Mouse (Mus musculus) embryonic facial prominence, embryonic 11.5 days (tissue): ENCODE measurements around the gene Aldh18a1. TPM values are rescaled to one million over a fixed set of nuclear protein-coding genes. Genes with fewer than 3 reads are reported as not detected.

Experiments used
- ATAC-seq: fragments of 200-750 bp; cut with Nextera tagmentation; replicated peaks from 2 replicates; pipeline ENCODE4 v1.8.0; 2017; ENCODE audit warnings: low read depth; ENCODE audit not compliant: insufficient number of reproducible peaks, low FRiP score, low TSS enrichment
- DNase-seq: peaks from one replicate; pipeline ENCODE4 v3.0.0-alpha.2; 2015; ENCODE audit warnings: low spot score
- H3K27ac ChIP-seq: fragments of 300-500 bp; sonication (generic); replicated peaks from 2 replicates; pipeline ENCODE4 v1.5.1; 2014; ENCODE audit warnings: mild to moderate bottlenecking, low read depth, low read length, control low read depth
- H3K27me3 ChIP-seq: fragments of 300-500 bp; sonication (generic); 2 replicates; pipeline ENCODE4 v1.6.1; 2014; ENCODE audit warnings: mild to moderate bottlenecking, low read length, moderate library complexity, mixed read lengths; ENCODE audit not compliant: control insufficient read depth, insufficient read depth
- H3K36me3 ChIP-seq: fragments of 300-500 bp; sonication (generic); replicated peaks from 2 replicates; pipeline ENCODE4 v1.6.1; 2014; ENCODE audit warnings: low read depth, mild to moderate bottlenecking, low read length, moderate library complexity, mixed read lengths; ENCODE audit not compliant: control insufficient read depth, insufficient read depth
- H3K4me1 ChIP-seq: fragments of 300-500 bp; sonication (generic); 2 replicates; pipeline ENCODE4 v1.6.1; 2014; ENCODE audit warnings: low read length, mixed read lengths; ENCODE audit not compliant: control insufficient read depth, insufficient read depth
- H3K4me2 ChIP-seq: fragments of 300-500 bp; sonication (generic); 2 replicates; pipeline ENCODE4 v1.6.1; 2014; ENCODE audit warnings: low read depth, mild to moderate bottlenecking, control low read depth, low read length, moderate library complexity
- H3K4me3 ChIP-seq: fragments of 300-500 bp; sonication (generic); 2 replicates; pipeline ENCODE4 v1.5.1; 2014; ENCODE audit warnings: low read depth, low read length, control low read depth
- H3K9ac ChIP-seq: fragments of 300-500 bp; sonication (generic); replicated peaks from 2 replicates; pipeline ENCODE4 v1.6.1; 2014; ENCODE audit warnings: mild to moderate bottlenecking, control low read depth, low read length
- H3K9me3 ChIP-seq: fragments of 300-500 bp; sonication (generic); replicated peaks from 2 replicates; pipeline ENCODE4 v1.6.1; 2016; ENCODE audit warnings: mild to moderate bottlenecking, low read length, inconsistent platforms, mixed read lengths; ENCODE audit not compliant: control insufficient read depth
- WGBS: fragments of 180-500 bp; shearing (Covaris S2); extraction: QIAGEN DNeasy Blood & Tissue Kit; methylation state at CpG from one replicate; pipeline ENCODE4 v1.1.7; 2014; 5-methylcytosine and 5-hydroxymethylcytosine counted together
- polyA plus RNA-seq: library from polyadenylated mRNA; unstranded; fragments of >200 nt; fragmentation: Nextera tagmentation; extraction: Ambion mirVana; gene quantifications from 2 replicates; pipeline ENCODE4 v1.2.1, GENCODE M21; 2014

Gene Aldh18a1
- polyA plus RNA-seq, 1 experiment from 2014 or later: 59.7 TPM

DNA sequence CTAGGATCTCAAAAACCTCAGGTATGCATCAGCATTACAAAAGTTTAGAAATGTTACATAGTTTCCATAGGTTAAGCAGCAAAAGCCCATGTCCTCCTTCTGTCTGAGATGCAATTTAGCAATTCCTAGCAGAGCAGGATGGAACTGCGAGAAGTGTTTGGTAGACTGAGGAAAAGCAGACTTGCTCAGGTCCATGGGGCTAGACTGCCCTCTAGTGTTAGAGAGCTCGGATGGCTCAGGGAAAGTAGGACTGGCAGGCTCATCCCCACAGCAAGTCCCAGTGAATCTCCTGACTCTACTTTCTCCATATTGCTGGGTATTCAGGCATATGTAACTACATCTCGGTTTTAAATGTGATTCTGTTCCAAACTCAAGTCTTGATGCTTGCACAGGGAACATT is 43.4 kb downstream of the Aldh18a1 start:
- no peak overlapping the region for H3K4me2 ChIP-seq
- no peak overlapping the region for H3K27ac ChIP-seq
- no peak overlapping the region for H3K4me3 ChIP-seq
- H3K36me3 ChIP-seq: no peaks in the 10 kb centered on the region
- no peaks in the 10 kb centered on the region for H3K27me3 ChIP-seq
- DNase-seq (peak; percentile 78), ATAC-seq (no peak)
- WGBS: 6% methylated on average over 3 of the region's 3 CpGs
- no peak overlapping the region for H3K9ac ChIP-seq
- H3K9me3 ChIP-seq: no peaks in the 10 kb centered on the region
- H3K4me1 ChIP-seq: 0 out of 2 replicates have a peak, but pooled peaks cover 4% of the 10 kb centered on the region

DNA sequence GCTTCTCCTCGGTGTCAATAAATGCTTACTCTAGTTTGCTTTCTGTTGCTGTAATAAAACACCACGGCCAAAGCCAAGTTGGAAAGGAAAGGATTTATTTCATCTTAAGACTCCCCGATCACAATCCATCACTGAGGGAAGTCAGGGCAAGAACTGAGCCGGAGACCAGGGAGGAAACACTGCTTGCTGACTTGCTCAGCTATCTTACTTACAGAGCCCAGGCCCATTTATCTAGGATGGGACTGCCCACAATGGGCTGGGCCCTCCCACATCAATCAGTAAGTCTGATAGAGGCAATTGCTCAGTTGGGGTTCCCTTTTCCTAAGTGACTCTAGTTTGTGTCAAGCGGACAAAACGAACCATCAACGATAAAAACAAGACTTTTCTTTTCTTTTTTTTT is 45.5 kb downstream of the Aldh18a1 start:
- DNase-seq (no peak), ATAC-seq (no peak)
- Histone ChIP-seq H3K36me3 (no peaks in the 10 kb centered on the region), H3K27ac (no peak overlapping the region), H3K9ac (no peak overlapping the region), H3K27me3 (no peaks in the 10 kb centered on the region), H3K9me3 (no peaks in the 10 kb centered on the region), H3K4me2 (no peak overlapping the region), H3K4me1 (no peaks in the 10 kb centered on the region), H3K4me3 (no peak overlapping the region)
- WGBS: 91% methylated on average over 7 of the region's 7 CpGs

DNA sequence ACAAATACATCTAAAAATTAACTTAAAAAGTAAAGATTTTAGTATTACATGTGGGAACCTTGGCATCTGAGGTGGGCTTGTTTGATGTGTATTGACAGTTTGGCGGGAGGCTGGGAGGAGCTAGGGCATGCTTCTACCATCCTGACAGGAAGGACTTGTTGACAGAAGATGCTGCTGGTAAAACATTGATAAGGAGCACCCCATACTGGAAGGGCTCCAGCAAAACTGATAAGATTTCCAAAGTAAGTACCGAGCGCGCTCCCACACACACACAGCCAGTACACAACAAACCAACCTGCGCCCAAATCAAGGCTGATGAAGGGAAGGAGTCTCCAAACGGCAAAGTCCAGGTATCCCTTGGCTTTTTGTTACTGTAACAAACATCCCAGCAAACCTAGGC is 51.7 kb downstream of the Aldh18a1 start:
- no peak overlapping the region for H3K27ac ChIP-seq
- no peaks in the 10 kb centered on the region for H3K36me3 ChIP-seq
- DNase-seq (no peak), ATAC-seq (no peak)
- no peaks in the 10 kb centered on the region for H3K9me3 ChIP-seq
- no peak overlapping the region for H3K9ac ChIP-seq
- no peak overlapping the region for H3K4me2 ChIP-seq
- H3K4me3 ChIP-seq: no peak overlapping the region
- no peaks in the 10 kb centered on the region for H3K4me1 ChIP-seq
- 89% methylated on average over 6 of the region's 6 CpGs for WGBS
- no peaks in the 10 kb centered on the region for H3K27me3 ChIP-seq

DNA sequence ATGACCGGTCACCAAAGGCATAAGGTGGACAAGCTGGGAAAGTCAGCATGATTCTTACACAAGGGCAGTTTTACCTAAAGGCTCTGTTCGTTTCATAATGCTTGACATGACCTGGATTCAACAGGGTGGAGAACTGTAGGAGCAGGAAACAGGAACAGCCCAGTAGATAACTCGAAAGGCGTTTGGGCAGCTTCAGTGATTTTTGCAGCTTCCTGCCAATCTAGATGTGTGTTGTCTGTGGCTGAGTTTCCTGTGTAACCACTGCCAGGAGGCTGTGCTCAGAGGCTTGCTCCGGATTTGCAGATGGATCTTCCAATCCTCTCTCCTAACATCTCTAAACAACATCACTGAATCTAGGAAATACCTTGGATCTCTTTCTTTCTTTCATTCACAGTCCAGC is 55.7 kb downstream of the Aldh18a1 start:
- H3K27me3 ChIP-seq: no peaks in the 10 kb centered on the region
- no peaks in the 10 kb centered on the region for H3K36me3 ChIP-seq
- no peaks in the 10 kb centered on the region for H3K9me3 ChIP-seq
- no peak for DNase-seq
- no peak overlapping the region for H3K4me3 ChIP-seq
- 84% methylated on average over 5 of the region's 5 CpGs for WGBS
- H3K9ac ChIP-seq: no peak overlapping the region
- ATAC-seq: no peak
- H3K4me1 ChIP-seq: no peaks in the 10 kb centered on the region
- no peak overlapping the region for H3K4me2 ChIP-seq
- H3K27ac ChIP-seq: no peak overlapping the region

DNA sequence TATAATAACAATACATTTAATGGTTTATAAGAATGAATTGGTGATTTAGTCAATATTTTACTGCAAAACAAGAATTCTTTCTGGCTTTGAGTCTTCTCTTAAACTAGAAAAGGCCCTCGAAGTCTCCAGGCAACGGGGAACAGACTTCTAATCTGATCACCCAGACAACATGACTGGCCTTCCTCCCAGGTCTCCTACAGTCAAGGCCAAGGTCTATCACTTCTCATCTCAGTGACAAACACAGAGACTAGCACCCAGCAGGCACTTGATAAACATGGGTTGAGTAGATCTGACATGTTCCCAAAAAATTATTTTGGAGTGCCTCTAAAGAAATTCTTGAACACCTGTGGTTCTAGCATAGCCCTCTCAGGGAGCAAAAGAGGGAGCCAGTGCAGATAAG is 57.9 kb downstream of the Aldh18a1 start:
- 89% methylated on average over 2 of the region's 2 CpGs for WGBS
- H3K27ac ChIP-seq: no peak overlapping the region

DNA sequence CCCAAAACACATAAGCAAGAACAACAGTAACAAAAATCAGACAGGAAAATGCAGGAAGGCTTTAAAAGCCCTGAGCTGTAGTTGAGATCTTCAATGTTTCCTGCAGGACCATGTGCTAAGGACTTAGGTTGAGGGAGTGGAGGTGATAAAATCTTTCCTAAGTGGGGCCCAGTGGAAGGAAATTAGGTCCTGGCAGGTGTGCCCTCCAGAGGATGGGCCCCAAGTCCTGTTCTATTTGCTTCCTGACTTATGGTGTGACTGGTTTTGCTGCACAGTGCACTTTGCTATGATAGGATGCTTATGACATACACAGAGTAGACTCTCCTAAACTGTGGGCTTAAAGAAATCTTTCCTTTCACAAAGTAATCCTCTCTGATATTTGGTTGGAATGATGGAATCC is 60.0 kb downstream of the Aldh18a1 start:
- H3K27me3 ChIP-seq: no peaks in the 10 kb centered on the region
- no peaks in the 10 kb centered on the region for H3K36me3 ChIP-seq
- no peak for ATAC-seq
- H3K4me1 ChIP-seq: no peaks in the 10 kb centered on the region
- no peak overlapping the region for H3K4me2 ChIP-seq
- no peak for DNase-seq
- no peak overlapping the region for H3K27ac ChIP-seq
- H3K9ac ChIP-seq: no peak overlapping the region
- no peak overlapping the region for H3K4me3 ChIP-seq
- no peaks in the 10 kb centered on the region for H3K9me3 ChIP-seq

More for the DNA sequence above, 57.9 kb downstream of the Aldh18a1 start:
- no peaks in the 10 kb centered on the region for H3K9me3 ChIP-seq
- H3K27me3 ChIP-seq: no peaks in the 10 kb centered on the region
- no peak for DNase-seq
- H3K9ac ChIP-seq: no peak overlapping the region
- no peaks in the 10 kb centered on the region for H3K4me1 ChIP-seq
- H3K4me2 ChIP-seq: no peak overlapping the region
- no peak overlapping the region for H3K4me3 ChIP-seq
- ATAC-seq: no peak
- H3K36me3 ChIP-seq: no peaks in the 10 kb centered on the region

DNA sequence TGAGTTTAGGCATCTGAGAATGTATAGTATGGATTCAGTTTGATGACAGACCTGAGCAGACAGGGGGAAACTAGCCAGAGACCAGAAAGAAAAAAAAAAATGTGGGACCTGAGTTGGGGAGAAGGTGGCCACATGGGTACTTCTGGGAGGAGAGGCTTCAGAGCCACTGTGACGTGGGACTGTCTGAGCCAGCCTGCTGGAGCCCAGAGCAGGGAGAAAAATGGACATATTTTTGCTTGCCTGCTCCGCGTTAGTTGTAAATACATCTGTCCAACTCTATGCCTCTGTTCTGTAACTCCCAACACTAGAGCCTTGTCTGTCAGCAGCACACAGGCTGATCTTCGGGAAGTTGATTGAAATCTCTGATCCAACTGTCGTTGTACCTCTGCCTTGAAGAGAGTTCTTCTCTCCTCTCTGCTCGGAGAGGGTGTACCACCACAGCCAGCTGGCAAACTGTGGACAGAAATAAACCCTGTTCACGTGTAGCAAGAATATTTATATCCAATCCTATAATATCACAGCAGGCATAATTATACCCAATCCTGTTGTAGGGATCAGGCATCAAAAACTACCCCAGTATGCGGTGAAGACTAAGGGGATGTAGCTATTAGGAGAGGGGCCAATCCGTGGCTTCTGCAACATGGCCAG is 61.8 kb downstream of the Aldh18a1 start:
- H3K27ac ChIP-seq: no peak overlapping the region
- DNase-seq (no peak), ATAC-seq (no peak)
- H3K9ac ChIP-seq: no peak overlapping the region
- no peaks in the 10 kb centered on the region for H3K36me3 ChIP-seq
- H3K4me2 ChIP-seq: no peak overlapping the region
- no peak overlapping the region for H3K4me3 ChIP-seq
- H3K9me3 ChIP-seq: no peaks in the 10 kb centered on the region
- H3K4me1 ChIP-seq: no peaks in the 10 kb centered on the region
- WGBS: 86% methylated on average over 9 of the region's 9 CpGs
- H3K27me3 ChIP-seq: no peaks in the 10 kb centered on the region

DNA sequence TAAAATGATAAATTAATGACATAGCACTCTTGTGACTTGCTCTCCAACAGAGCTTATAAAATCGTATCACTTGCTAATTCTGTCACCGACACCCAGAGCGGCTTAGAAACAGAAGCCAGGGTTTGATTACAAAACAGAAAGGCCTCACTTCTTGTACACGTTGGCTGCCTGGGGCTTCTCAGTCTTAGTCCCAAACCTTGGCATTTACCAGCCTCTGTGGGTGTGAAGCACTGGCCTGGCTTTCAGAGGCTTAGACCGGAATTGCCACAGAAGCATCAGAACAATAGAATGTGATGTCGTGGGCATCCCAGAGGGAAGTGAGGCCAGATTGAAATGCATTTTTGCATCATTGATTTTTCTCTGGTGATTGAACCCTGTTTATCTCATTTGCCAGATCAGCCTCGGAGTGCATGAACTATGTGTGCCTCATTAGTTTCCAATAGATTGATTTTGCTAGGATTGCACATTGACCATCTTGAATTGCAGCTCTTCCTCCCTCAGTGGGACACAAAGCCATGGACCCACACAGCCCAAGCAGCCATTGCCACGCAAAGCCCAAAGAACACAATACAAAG is 64.7 kb downstream of the Aldh18a1 start:
- H3K4me1 ChIP-seq: no peaks in the 10 kb centered on the region
- ATAC-seq (no peak), DNase-seq (no peak)
- H3K9ac ChIP-seq: no peak overlapping the region
- no peaks in the 10 kb centered on the region for H3K9me3 ChIP-seq
- no peaks in the 10 kb centered on the region for H3K27me3 ChIP-seq
- H3K36me3 ChIP-seq: no peaks in the 10 kb centered on the region
- H3K4me2 ChIP-seq: no peak overlapping the region
- WGBS: 71% methylated on average over 8 of the region's 8 CpGs
- H3K4me3 ChIP-seq: no peak overlapping the region
- no peak overlapping the region for H3K27ac ChIP-seq
